Mouse (Mus musculus) myocyte (in vitro differentiated cells): ENCODE measurements around the gene Pllp.

Experiments used
- E2F4 ChIP-seq: IDR thresholded peaks from one replicate; pipeline ENCODE4 v1.6.1; 2011; ENCODE audit warnings: mild to moderate bottlenecking, control low read depth, moderate library complexity; ENCODE audit not compliant: insufficient read depth
- MAX ChIP-seq: IDR thresholded peaks from one replicate; pipeline ENCODE4 v1.6.1; 2011; ENCODE audit warnings: low read depth, mild to moderate bottlenecking, control low read depth
- MYOD1 ChIP-seq, 3 experiments: IDR thresholded peaks; one replicate each; pipeline ENCODE4 v1.6.1; 2011; ENCODE audit warnings: control low read depth in 2 of 3, low read depth in 2 of 3, mild to moderate bottlenecking in 2 of 3, moderate library complexity in 1 of 3; ENCODE audit not compliant: insufficient read length in 2 of 3, control insufficient read depth in 1 of 3
- MYOG ChIP-seq, 3 experiments: IDR thresholded peaks; one replicate each; pipeline ENCODE4 v1.6.1; 2011; ENCODE audit warnings: control low read depth in 2 of 3, low read depth in 2 of 3, mild to moderate bottlenecking in 2 of 3; ENCODE audit not compliant: insufficient read length in 2 of 3, control insufficient read depth in 1 of 3, insufficient read depth in 1 of 3
- POLR2A ChIP-seq: IDR thresholded peaks from one replicate; pipeline ENCODE4 v1.6.1; 2011; ENCODE audit warnings: low read depth, mild to moderate bottlenecking, control low read depth, moderate library complexity; ENCODE audit not compliant: insufficient read length
- POLR2AphosphoS2 ChIP-seq: IDR thresholded peaks from one replicate; pipeline ENCODE4 v1.6.1; 2011; ENCODE audit warnings: low read depth, control low read depth; ENCODE audit not compliant: insufficient read length
- REST ChIP-seq: IDR thresholded peaks from one replicate; pipeline ENCODE4 v1.6.1; 2011; ENCODE audit warnings: mild to moderate bottlenecking, control low read depth, moderate library complexity; ENCODE audit not compliant: insufficient read depth, insufficient read length
- SRF ChIP-seq: IDR thresholded peaks from one replicate; pipeline ENCODE4 v1.6.1; 2011; ENCODE audit warnings: low read depth; ENCODE audit not compliant: control insufficient read depth, insufficient read length
- TCF12 ChIP-seq: IDR thresholded peaks from one replicate; pipeline ENCODE4 v1.6.1; 2011; ENCODE audit warnings: mild to moderate bottlenecking, control low read depth; ENCODE audit not compliant: poor library complexity, insufficient read depth, severe bottlenecking
- TCF3 ChIP-seq: IDR thresholded peaks from one replicate; pipeline ENCODE4 v1.6.1; 2011; ENCODE audit warnings: low read depth, control low read depth; ENCODE audit not compliant: insufficient read length
- USF1 ChIP-seq: IDR thresholded peaks from one replicate; pipeline ENCODE4 v1.6.1; 2011; ENCODE audit warnings: low read depth, mild to moderate bottlenecking, control low read depth, moderate library complexity

DNA sequence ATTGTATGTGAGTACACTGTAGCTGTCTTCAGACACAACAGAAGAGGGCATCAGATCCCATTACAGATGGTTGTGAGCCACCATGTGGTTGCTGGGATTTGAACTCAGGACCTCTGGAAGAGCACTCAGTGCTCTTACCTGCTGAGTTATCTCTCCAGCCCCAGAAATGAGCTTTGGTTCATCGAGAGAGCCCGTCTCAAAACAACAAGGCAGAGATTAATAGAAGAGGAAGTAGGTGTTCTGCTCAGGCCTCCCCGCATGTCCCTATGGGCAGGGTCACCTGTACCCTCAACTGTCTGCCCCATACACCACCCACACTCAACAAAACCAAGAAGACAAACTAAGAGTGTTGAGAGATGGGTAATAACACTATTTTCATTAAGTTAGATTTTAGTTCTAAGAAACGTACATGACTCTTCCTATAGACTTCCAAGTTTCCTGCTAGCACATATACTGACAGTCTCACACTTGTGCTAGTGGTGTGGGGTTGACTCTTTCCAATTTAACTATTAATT, 4.4 kb upstream of the Pllp start:
- TF ChIP-seq TCF3 (no peak), TCF12 (no peak), POLR2A (no peak), MYOG (IDR thresholded peaks at IDR 0.05; ENCODE audit: control insufficient read depth in 1 of 3, insufficient read depth in 1 of 3, insufficient read length in 2 of 3, low read depth in 2 of 3) (no peak), MAX (no peak), E2F4 (no peak), MYOD1 (IDR thresholded peaks at IDR 0.05; ENCODE audit: control insufficient read depth in 1 of 3, insufficient read length in 2 of 3, low read depth in 2 of 3) (no peak), POLR2AphosphoS2 (no peak), USF1 (no peak), REST (no peak), SRF (no peak)
